ENCODE assay signal across 8 mouse cellular contexts in the genomic region with DNA sequence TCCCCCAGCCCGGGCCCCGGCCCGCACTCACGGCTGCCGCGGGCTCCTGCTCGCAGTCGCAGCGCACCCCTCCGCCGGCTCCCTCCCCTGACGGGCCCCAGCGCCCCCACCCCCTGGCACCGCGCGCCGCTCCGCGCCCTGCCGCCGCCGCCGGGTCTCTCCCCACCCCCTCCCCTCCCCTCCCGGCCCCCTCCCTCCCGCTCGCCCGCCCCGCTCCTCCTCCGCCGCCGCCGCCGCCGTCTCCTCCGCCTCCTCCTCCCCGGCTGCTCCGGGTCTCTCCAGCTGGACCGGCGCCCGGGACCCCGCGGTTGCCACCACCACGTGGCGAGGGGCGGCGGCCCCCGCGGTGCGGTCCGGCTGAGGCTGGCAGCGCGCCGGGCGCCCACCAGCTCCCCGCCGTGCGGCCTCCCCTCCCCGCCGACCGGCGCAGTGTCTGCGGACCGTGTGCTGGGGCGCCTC. TPM values are rescaled to one million over a fixed set of nuclear protein-coding genes. Genes with fewer than 3 reads are reported as not detected.
DNase-seq lines count a peak whose midpoint lies in the region; ATAC-seq lines count a peak whose summit lies in the region.

A gene (minus strand): TSS at position 153 of the 459 bp plus-strand sequence.

- peak; percentile 39 for ATAC-seq in forebrain, embryonic 16.5 days
- ATAC-seq in hindbrain, embryonic 16.5 days: peak; percentile 2
- ATAC-seq in neural tube, embryonic 11.5 days (ENCODE audit: insufficient read depth, low FRiP score, low TSS enrichment): peak; percentile 42; the same call in 1 of the 2 replicates

- no peaks in the 10 kb centered on the region for H3K9me3 ChIP-seq in forebrain, embryonic 16.5 days (ENCODE audit: control insufficient read depth, low read length)
- H3K9me3 ChIP-seq in hindbrain, embryonic 16.5 days (ENCODE audit: control insufficient read depth, low read length): no peaks in the 10 kb centered on the region
- H3K9me3 ChIP-seq in neural tube, embryonic 11.5 days (ENCODE audit: control insufficient read depth, low read length): no peaks in the 10 kb centered on the region

- H3K4me3 ChIP-seq in forebrain, embryonic 16.5 days (replicated peaks; ENCODE audit: low read length): peak within 1 kb of the TSS; percentile 82
- peak within 1 kb of the TSS; percentile 56 for H3K4me3 ChIP-seq in hindbrain, embryonic 16.5 days (ENCODE audit: low read length)
- H3K4me3 ChIP-seq in neural tube, embryonic 11.5 days (ENCODE audit: low read depth, low read length): peak within 1 kb of the TSS; percentile 83

- H3K9ac ChIP-seq in forebrain, embryonic 16.5 days (replicated peaks; ENCODE audit: low read depth, low read length): peak within 1 kb of the TSS; percentile 85
- peak within 1 kb of the TSS; percentile 87 for H3K9ac ChIP-seq in hindbrain, embryonic 16.5 days (ENCODE audit: low read depth, low read length)
- peak within 1 kb of the TSS; percentile 84 for H3K9ac ChIP-seq in neural tube, embryonic 11.5 days (ENCODE audit: low read length)

- no peaks in the 10 kb centered on the region for H3K27me3 ChIP-seq in forebrain, embryonic 16.5 days (replicated peaks; ENCODE audit: control insufficient read depth, insufficient read depth, low read length)
- no peaks in the 10 kb centered on the region for H3K27me3 ChIP-seq in hindbrain, embryonic 16.5 days (replicated peaks; ENCODE audit: control insufficient read depth, insufficient read depth, low read length)
- peaks cover 2% of the 10 kb centered on the region; the same call in 1 of the 2 replicates for H3K27me3 ChIP-seq in neural tube, embryonic 11.5 days (ENCODE audit: control insufficient read depth, insufficient read depth, low read length)

- peaks cover 22% of the 10 kb centered on the region for H3K4me1 ChIP-seq in forebrain, embryonic 16.5 days (replicated peaks; ENCODE audit: control insufficient read depth, insufficient read depth, low read length)
- peaks cover 29% of the 10 kb centered on the region for H3K4me1 ChIP-seq in hindbrain, embryonic 16.5 days (ENCODE audit: control insufficient read depth, insufficient read depth, low read depth, low read length)
- peaks cover 29% of the 10 kb centered on the region for H3K4me1 ChIP-seq in neural tube, embryonic 11.5 days (ENCODE audit: control insufficient read depth, insufficient read depth, low read length)

- no peak for DNase-seq in layer of hippocampus, adult 18-20 months (ENCODE audit: low spot score in 2 of 2)
- DNase-seq in layer of hippocampus, adult 11-12 months (ENCODE audit: low spot score): no peak
- DNase-seq in adrenal gland, postnatal 36 days: peak in 1 of 2 experiments; percentile 53
- DNase-seq in liver: peak; percentile 37
- peak; percentile 62 for DNase-seq in neural tube, embryonic 11.5 days (ENCODE audit: low spot score)
- no peak for DNase-seq in natural killer cell, adult 2 months (ENCODE audit: low spot score in 2 of 2)

- peaks cover 2% of the 10 kb centered on the region; the same call in 1 of the 2 replicates for H3K36me3 ChIP-seq in forebrain, embryonic 16.5 days (ENCODE audit: control insufficient read depth, insufficient read depth)
- H3K36me3 ChIP-seq in hindbrain, embryonic 16.5 days (ENCODE audit: control insufficient read depth, insufficient read depth, low read length): peaks cover 7% of the 10 kb centered on the region; the same call in 1 of the 2 replicates
- H3K36me3 ChIP-seq in neural tube, embryonic 11.5 days (ENCODE audit: control insufficient read depth, insufficient read depth, low read length): no peaks in the 10 kb centered on the region; the same call in 1 of the 2 replicates

- peak within 1 kb of the TSS; percentile 60 for H3K4me2 ChIP-seq in forebrain, embryonic 16.5 days (ENCODE audit: low read length)
- H3K4me2 ChIP-seq in hindbrain, embryonic 16.5 days (ENCODE audit: low read length): peak within 1 kb of the TSS; percentile 84
- peak within 1 kb of the TSS; percentile 91 for H3K4me2 ChIP-seq in neural tube, embryonic 11.5 days (ENCODE audit: low read depth)

- 0% methylated on average over 22 of the region's 64 CpGs for WGBS in forebrain, embryonic 16.5 days
- under 1% methylated on average over 35 of the region's 64 CpGs for WGBS in hindbrain, embryonic 16.5 days
- 0% methylated on average over 22 of the region's 64 CpGs for WGBS in neural tube, embryonic 11.5 days

- H3K27ac ChIP-seq in forebrain, embryonic 16.5 days (ENCODE audit: low read length): peak within 1 kb of the TSS; percentile 79
- peak within 1 kb of the TSS; percentile 92 for H3K27ac ChIP-seq in hindbrain, embryonic 16.5 days (ENCODE audit: low read depth, low read length)
- peak within 1 kb of the TSS; percentile 94 for H3K27ac ChIP-seq in neural tube, embryonic 11.5 days (ENCODE audit: low read depth, low read length)

RNA-seq across cellular contexts. Expression of the gene that starts here (rescaled TPM):
- 100 to 1,000 TPM in 1 of 2 experiments, 10 to 100 TPM in 1; 98.1 to 100 TPM for total RNA-seq in layer of hippocampus, adult 18-20 months (2021)
- total RNA-seq in adrenal gland, postnatal 36 days (2021): 10 to 100 TPM; 10.6 to 12.8 TPM
- 5.7 and 6.0 TPM in 2 replicates for polyA plus RNA-seq in forebrain, embryonic 16.5 days (2015; fragmentation: Nextera tagmentation; extraction: Ambion mirVana)
- 7.2 and 7.8 TPM in 2 replicates for polyA plus RNA-seq in hindbrain, embryonic 16.5 days (2015; fragmentation: Nextera tagmentation; extraction: Ambion mirVana)
- polyA plus RNA-seq in neural tube, embryonic 11.5 days (2014; fragmentation: Nextera tagmentation; extraction: Ambion mirVana): 5.8 and 5.9 TPM in 2 replicates

Comparison
In these comparisons a context has a peak if more than half of its experiments do, and no peak if none do; other contexts are left out.
1. RNA of the gene that starts here (total RNA-seq): 98.1 to 100 TPM in layer of hippocampus, adult 18-20 months; 10.6 to 12.8 TPM in adrenal gland, postnatal 36 days; every median in the first group is over 4 times any median in the second.
2. DNase-seq: peak in liver (single experiment) and neural tube, embryonic 11.5 days (single experiment); none in layer of hippocampus, adult 18-20 months (0 of 2), layer of hippocampus, adult 11-12 months (single experiment) and natural killer cell, adult 2 months (0 of 2).
3. Peak in every context shown above with its lines, with median percentiles within 50 percentile points of each other: ATAC-seq, H3K27ac ChIP-seq, H3K4me2 ChIP-seq, H3K4me3 ChIP-seq and H3K9ac ChIP-seq.